Mouse (Mus musculus): ENCODE results near the gene Clic6.

DNA sequence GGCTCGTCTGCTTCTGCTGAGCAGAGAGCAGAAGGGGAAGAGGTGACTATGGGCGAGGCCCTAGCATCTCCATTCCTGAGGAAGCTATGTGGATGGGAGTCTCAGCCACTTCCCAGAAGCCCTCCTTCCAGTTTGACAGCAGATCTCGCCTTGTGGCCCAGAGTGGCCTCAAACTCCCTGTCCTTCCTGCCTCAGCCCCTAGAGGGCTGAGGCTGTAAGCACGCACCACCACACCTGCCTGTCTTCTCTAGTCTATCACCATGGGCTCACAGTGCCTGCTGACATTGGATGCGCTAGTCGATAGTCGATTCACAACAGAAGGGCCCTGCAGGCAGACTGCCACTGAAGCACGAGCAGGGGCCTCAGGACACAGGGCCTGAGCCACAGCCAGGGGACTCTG, 32.9 kb upstream of the Clic6 start:
- TF ChIP-seq CTCF (IDR thresholded peaks at IDR 0.05; ENCODE audit: low read depth, low read length) = peak; percentile 29; the same call in 1 of the 2 replicates
- no peak for TF ChIP-seq POLR2A (IDR thresholded peaks at IDR 0.05; ENCODE audit: extremely low read depth, insufficient read depth, low read length)

All from liver, adult 2 months (tissue).